Mouse (Mus musculus) C2C12 (cell line): ENCODE results near the gene E2f8.

ENCODE experiments used
- CEBPB ChIP-seq: IDR thresholded peaks from one replicate; pipeline ENCODE4 v1.6.1; 2011; ENCODE audit warnings: low read depth, mild to moderate bottlenecking, control low read depth, moderate library complexity
- CTCF ChIP-seq: IDR thresholded peaks from one replicate; pipeline ENCODE4 v1.5.1; 2011; ENCODE audit not compliant: control insufficient read depth, insufficient read depth, insufficient read length
- MAX ChIP-seq: IDR thresholded peaks from one replicate; pipeline ENCODE4 v1.6.1; 2011; ENCODE audit warnings: mild to moderate bottlenecking, control low read depth
- MYOD1 ChIP-seq: IDR thresholded peaks from one replicate; pipeline ENCODE4 v1.6.1; 2011; ENCODE audit warnings: low read depth; ENCODE audit not compliant: control insufficient read depth, insufficient read length
- USF1 ChIP-seq: IDR thresholded peaks from one replicate; pipeline ENCODE4 v1.6.1; 2011; ENCODE audit warnings: low read depth, mild to moderate bottlenecking, control low read depth, moderate library complexity

DNA sequence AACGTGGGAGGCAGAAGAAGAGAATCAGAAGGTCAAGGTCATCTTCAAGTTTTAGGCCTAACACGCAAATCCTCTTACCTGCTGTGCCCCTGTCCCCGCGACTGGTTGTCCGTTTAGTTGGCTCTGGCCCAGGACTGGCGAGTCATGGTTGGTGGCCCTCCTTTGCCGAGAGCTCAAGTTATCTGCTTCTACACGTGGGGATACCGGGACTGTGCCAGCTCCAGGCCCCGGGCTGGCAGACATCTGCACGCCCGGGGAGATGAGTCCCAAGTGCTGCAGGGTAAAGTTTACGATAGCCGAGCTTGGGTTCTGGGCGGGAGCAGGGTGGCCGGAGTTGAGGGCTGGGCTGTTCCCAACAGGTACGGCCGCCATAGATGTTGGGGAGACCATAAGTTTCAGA, 13.8 kb downstream of the E2f8 start:
- TF ChIP-seq CTCF (no peak), MAX (no peak), USF1 (no peak), CEBPB (no peak), MYOD1 (no peak)
